Mouse (Mus musculus) limb, embryonic 11.5 days (tissue): ENCODE measurements around the gene Cdh5. TPM values are rescaled to one million over a fixed set of nuclear protein-coding genes. Genes with fewer than 3 reads are reported as not detected.
"Not testable (repeated sequence)": the region's sequence is repeated elsewhere in the genome, so short reads cannot be mapped to it uniquely, and the experiment has no call there.

ENCODE experiments used
- ATAC-seq: fragments of 200-750 bp; cut with Nextera tagmentation; 2 replicates; pipeline ENCODE4 v1.8.0; 2017; ENCODE audit warnings: low read depth; ENCODE audit not compliant: insufficient number of reproducible peaks, low FRiP score, low TSS enrichment
- DNase-seq: peaks from one replicate; pipeline ENCODE4 v3.0.0-alpha.2; 2015; ENCODE audit warnings: low spot score
- H3K27ac ChIP-seq: fragments of 300-500 bp; sonication (generic); replicated peaks from 2 replicates; pipeline ENCODE4 v1.5.1; 2014; ENCODE audit warnings: low read depth, mild to moderate bottlenecking, low read length
- H3K27me3 ChIP-seq: fragments of 300-500 bp; sonication (generic); 2 replicates; pipeline ENCODE4 v1.6.1; 2014; ENCODE audit warnings: mild to moderate bottlenecking, low read length, mixed read lengths; ENCODE audit not compliant: control insufficient read depth, insufficient read depth
- H3K36me3 ChIP-seq: fragments of 300-500 bp; sonication (generic); 2 replicates; pipeline ENCODE4 v1.6.1; 2014; ENCODE audit warnings: mild to moderate bottlenecking, low read length, moderate library complexity, mixed read lengths; ENCODE audit not compliant: control insufficient read depth, insufficient read depth
- H3K4me1 ChIP-seq: fragments of 300-500 bp; sonication (generic); 2 replicates; pipeline ENCODE4 v1.6.1; 2014; ENCODE audit warnings: low read length, mixed read lengths; ENCODE audit not compliant: control insufficient read depth, insufficient read depth
- H3K4me2 ChIP-seq: fragments of 300-500 bp; sonication (generic); 2 replicates; pipeline ENCODE4 v1.6.1; 2014; ENCODE audit warnings: low read depth, mild to moderate bottlenecking, moderate library complexity; ENCODE audit not compliant: severe bottlenecking
- H3K4me3 ChIP-seq: fragments of 300-500 bp; sonication (generic); 2 replicates; pipeline ENCODE4 v1.5.1; 2014; ENCODE audit warnings: low read depth, low read length
- H3K9ac ChIP-seq: fragments of 300-500 bp; sonication (generic); 2 replicates; pipeline ENCODE4 v1.6.1; 2014; ENCODE audit warnings: mild to moderate bottlenecking, low read length
- H3K9me3 ChIP-seq: fragments of 300-500 bp; sonication (generic); 2 replicates; pipeline ENCODE4 v1.6.1; 2016; ENCODE audit warnings: low read length; ENCODE audit not compliant: control insufficient read depth
- WGBS: fragments of 180-500 bp; shearing (Covaris S2); extraction: QIAGEN DNeasy Blood & Tissue Kit; methylation state at CpG from one replicate; pipeline ENCODE4 v1.1.7; 2014; 5-methylcytosine and 5-hydroxymethylcytosine counted together
- polyA plus RNA-seq: library from polyadenylated mRNA; unstranded; fragments of >200 nt; fragmentation: Nextera tagmentation; extraction: Ambion mirVana; gene quantifications from 2 replicates; pipeline ENCODE4 v1.2.1, GENCODE M21; 2014

Gene Cdh5
- polyA plus RNA-seq, 1 experiment from 2014 or later, result 22.4 TPM

GRCm38 (mm10) chr8:104099347-104100099 is 1.9 kb upstream of the Cdh5 start:
- Histone ChIP-seq H3K9ac (no peak overlapping the region), H3K27ac (no peak overlapping the region), H3K36me3 (no peaks in the 10 kb centered on the region), H3K4me2 (no peak overlapping the region), H3K4me1 (no peaks in the 10 kb centered on the region), H3K4me3 (no peak overlapping the region), H3K27me3 (no peaks in the 10 kb centered on the region), H3K9me3 (no peaks in the 10 kb centered on the region)
- DNase-seq (no peak), ATAC-seq (no peak)
- WGBS, result 84% methylated on average over 20 of the region's 20 CpGs

GRCm38 (mm10) chr8:104100724-104101123 is 701 bp upstream of the Cdh5 start:
- H3K27me3 ChIP-seq, ATAC-seq, H3K9me3 ChIP-seq, H3K9ac ChIP-seq, H3K36me3 ChIP-seq, H3K4me2 ChIP-seq, DNase-seq, H3K27ac ChIP-seq, H3K4me3 ChIP-seq, H3K4me1 ChIP-seq: not testable (repeated sequence)
- 88% methylated on average over 6 of the region's 6 CpGs for WGBS

- H3K27ac ChIP-seq, result no peak overlapping the region
- 78% methylated on average over 7 of the region's 7 CpGs for WGBS
- ATAC-seq (no peak), DNase-seq (no peak)
- no peaks in the 10 kb centered on the region for H3K36me3 ChIP-seq
- H3K4me1 ChIP-seq, result no peaks in the 10 kb centered on the region
- no peak overlapping the region for H3K4me3 ChIP-seq
- H3K4me2 ChIP-seq, result 0 out of 2 replicates have a peak overlapping the region, but pooled peaks have one; percentile 1
- H3K27me3 ChIP-seq, result no peaks in the 10 kb centered on the region
- H3K9me3 ChIP-seq, result no peaks in the 10 kb centered on the region
- H3K9ac ChIP-seq, result no peak overlapping the region
Observed at GRCm38 (mm10) chr8:104103462-104103861, 2.0 kb downstream of the Cdh5 start.

GRCm38 (mm10) chr8:104105768-104106167 is 4.3 kb downstream of the Cdh5 start:
- Histone ChIP-seq H3K27ac (no peak overlapping the region), H3K9ac (no peak overlapping the region), H3K4me1 (no peaks in the 10 kb centered on the region), H3K4me2 (no peak overlapping the region), H3K9me3 (no peaks in the 10 kb centered on the region), H3K36me3 (no peaks in the 10 kb centered on the region), H3K4me3 (no peak overlapping the region), H3K27me3 (no peaks in the 10 kb centered on the region)
- WGBS, result 56% methylated on average over 6 of the region's 6 CpGs
- no peak for ATAC-seq
- no peak for DNase-seq

GRCm38 (mm10) chr8:104106276-104106946 is 5.0 kb downstream of the Cdh5 start:
- Histone ChIP-seq H3K27ac (no peak overlapping the region), H3K4me2 (no peak overlapping the region), H3K9ac (no peak overlapping the region), H3K4me3 (no peak overlapping the region), H3K36me3 (no peaks in the 10 kb centered on the region), H3K4me1 (no peaks in the 10 kb centered on the region), H3K9me3 (no peaks in the 10 kb centered on the region), H3K27me3 (no peaks in the 10 kb centered on the region)
- WGBS, result 77% methylated on average over 7 of the region's 7 CpGs
- no peak for DNase-seq
- ATAC-seq, result no peak

- Histone ChIP-seq H3K27me3 (no peaks in the 10 kb centered on the region), H3K9ac (no peak overlapping the region), H3K27ac (no peak overlapping the region), H3K4me3 (no peak overlapping the region), H3K9me3 (no peaks in the 10 kb centered on the region), H3K36me3 (no peaks in the 10 kb centered on the region), H3K4me1 (no peaks in the 10 kb centered on the region), H3K4me2 (no peak overlapping the region)
- DNase-seq (no peak), ATAC-seq (no peak)
Observed at GRCm38 (mm10) chr8:104107111-104107510, 5.7 kb downstream of the Cdh5 start.

GRCm38 (mm10) chr8:104108048-104108447 is 6.6 kb downstream of the Cdh5 start:
- ATAC-seq, result no peak
- H3K36me3 ChIP-seq, result no peaks in the 10 kb centered on the region
- no peaks in the 10 kb centered on the region for H3K27me3 ChIP-seq
- no peaks in the 10 kb centered on the region for H3K9me3 ChIP-seq
- H3K27ac ChIP-seq, result no peak overlapping the region
- no peak overlapping the region for H3K4me3 ChIP-seq
- no peak for DNase-seq
- H3K9ac ChIP-seq, result no peak overlapping the region
- no peaks in the 10 kb centered on the region for H3K4me1 ChIP-seq
- WGBS, result 49% methylated on average over 5 of the region's 5 CpGs
- no peak overlapping the region for H3K4me2 ChIP-seq

GRCm38 (mm10) chr8:104110498-104111134 is 9.2 kb downstream of the Cdh5 start:
- Histone ChIP-seq H3K27ac (no peak overlapping the region), H3K4me1 (no peaks in the 10 kb centered on the region), H3K4me3 (no peak overlapping the region), H3K4me2 (no peak overlapping the region), H3K36me3 (no peaks in the 10 kb centered on the region), H3K9me3 (no peaks in the 10 kb centered on the region), H3K27me3 (no peaks in the 10 kb centered on the region), H3K9ac (no peak overlapping the region)
- ATAC-seq (no peak), DNase-seq (no peak)
- WGBS, result 87% methylated on average over 10 of the region's 10 CpGs
